Mouse (Mus musculus): Measurements from ENCODE around the gene Trim14.

GRCm38 (mm10) chr4:46526798-46527557, 9.0 kb downstream of the Trim14 start:
- TF ChIP-seq ZC3H11A (IDR thresholded peaks at IDR 0.05; ENCODE audit: borderline replicate concordance, low read depth, low read length) (no peak), CHD2 (IDR thresholded peaks at IDR 0.05; ENCODE audit: low read depth, low read length) (no peak)
